Mouse (Mus musculus) adrenal gland, postnatal 10 days (tissue): ENCODE measurements at regions not wholly inside any gene's neighbourhood (a gene's known extent, or its start where the extent isn't known, plus 50 kb on each side); places are given as distances from the start of the nearest gene placed in this dataset.
"Not testable (repeated sequence)": the region's sequence is repeated elsewhere in the genome, so short reads cannot be mapped to it uniquely, and the experiment has no call there.

Experiments used
- DNase-seq: peaks from one replicate; pipeline ENCODE4 v3.0.0; 2021; ENCODE audit warnings: mixed read lengths

DNA sequence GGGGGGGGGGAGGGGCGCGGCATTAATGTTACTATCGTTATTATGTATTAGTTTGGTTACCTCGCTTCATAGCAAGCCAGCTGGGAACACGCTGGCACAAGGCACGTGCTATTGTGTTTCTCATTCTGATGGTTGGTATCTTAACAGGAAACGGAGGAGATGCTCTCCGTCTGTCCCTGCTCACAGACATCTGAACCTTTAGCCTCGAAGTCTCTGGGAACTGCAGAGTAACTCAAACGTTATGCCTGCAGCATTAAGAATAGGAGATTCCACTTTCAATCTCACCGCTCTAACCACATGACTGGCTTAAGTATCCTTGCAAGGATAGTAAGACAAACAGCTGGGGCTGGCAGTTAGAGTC lies 80.0 kb downstream of the Nfkbiz start:
- no peak for DNase-seq

DNA sequence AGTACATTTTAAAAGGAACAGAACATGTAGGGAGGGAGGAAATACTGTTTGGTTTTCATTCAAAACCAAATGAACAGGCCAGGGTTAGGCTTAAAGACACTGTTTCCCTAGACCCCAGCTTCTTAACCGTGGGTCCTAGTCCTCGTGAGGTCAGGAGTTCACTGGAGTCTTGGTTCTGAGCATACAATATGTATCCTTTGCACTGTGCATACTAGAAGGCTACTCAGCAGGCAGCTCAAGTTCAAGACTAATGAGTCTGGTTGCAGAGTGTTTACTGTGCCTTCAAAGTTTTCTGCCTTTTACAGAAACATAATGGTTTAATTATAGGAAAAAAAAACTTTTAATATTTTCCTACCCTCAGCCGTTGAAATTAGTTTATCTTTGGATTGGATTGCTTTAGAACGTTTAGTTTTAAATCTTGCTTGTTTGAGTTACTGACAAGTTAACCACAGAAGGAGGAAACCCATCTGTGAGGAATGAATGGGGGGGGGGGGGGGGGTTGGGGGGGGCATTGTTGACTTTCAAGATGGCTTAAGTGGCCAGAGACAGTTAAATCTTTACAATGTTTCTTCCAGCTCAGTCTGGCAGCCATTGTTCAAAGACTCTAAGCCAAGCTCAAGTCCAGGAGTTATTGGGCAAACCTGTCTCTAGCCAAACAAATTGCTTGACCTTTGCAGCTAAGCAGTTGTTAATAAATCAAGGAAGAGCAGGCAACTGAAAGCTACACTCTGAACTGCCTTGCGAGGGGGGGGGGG lies 80.6 kb downstream of the Nfkbiz start:
- DNase-seq = no peak

DNA sequence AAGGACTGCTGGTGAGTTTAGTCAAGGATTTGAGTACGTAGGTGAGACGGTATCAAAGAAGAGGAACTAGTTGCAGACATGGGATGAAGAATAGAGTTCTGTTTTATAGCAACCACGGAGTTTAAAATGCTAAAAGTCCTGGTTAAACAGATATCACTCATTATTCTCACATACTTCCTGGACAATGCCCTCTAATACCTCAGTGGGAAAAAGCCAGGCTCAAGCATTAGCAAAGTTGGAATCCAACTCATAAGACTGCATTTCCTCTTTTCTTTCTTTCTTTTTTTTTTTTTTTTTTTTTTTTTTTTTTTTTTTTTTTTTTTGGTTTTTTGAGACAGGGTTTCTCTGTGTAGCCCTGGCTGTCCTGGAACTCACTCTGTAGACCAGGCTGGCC lies 81.3 kb downstream of the Nfkbiz start:
- not testable (repeated sequence) for DNase-seq

DNA sequence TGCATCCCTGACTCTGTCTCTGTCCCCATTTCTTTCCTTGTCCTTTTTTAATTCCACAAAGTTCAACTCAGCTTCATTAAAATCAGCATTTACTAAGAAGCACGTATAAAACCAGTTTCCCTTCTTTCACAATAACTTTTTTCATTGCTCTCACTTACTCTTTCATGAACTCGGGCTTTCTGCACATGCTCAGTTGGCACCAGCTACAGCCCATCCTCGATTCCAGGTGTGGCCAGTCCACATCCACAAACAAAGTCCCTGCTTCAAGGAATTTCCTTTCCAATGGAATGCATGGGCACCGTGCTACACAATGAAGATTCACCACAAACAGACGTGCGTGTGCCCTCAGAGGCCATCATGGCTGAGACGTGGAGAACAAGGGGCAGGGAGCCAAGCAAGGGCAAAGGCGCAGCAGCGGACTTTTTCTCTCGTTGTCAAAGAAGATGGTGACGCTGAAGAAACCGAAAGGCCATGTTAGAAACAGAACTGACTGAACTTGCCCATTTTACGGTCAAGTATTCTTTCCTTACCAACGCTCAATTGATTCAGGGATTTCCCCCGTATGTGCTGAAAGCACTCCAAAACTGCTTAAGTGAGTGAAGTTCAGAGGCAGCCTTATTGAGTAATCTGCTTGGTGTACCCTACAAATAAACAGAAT lies 81.8 kb downstream of the Nfkbiz start:
- no peak for DNase-seq

DNA sequence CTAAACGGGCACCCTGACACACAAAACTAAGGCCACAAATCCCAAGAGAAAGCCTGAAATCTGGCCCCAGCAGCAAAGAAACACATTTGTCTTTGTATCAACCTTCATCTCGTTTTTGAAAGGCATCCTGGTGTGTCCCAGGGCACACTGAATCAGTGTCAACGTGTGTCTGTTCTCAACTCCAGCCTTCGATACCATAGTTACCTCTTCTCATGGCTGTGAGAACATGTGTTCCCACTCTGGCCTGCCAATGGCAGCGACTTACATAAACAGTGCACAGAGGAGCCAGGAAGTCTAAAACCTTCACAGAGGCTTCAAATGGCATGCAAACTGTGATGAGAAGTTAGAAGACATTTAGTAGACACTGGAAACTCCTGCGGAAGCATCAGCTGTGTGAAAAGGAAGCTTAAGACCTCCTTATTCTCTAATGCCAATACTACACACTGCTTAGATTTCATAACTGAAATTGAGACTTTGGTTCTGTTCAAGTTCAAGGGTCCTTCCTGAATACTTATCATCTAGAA lies 83.3 kb downstream of the Nfkbiz start:
- DNase-seq = no peak

DNA sequence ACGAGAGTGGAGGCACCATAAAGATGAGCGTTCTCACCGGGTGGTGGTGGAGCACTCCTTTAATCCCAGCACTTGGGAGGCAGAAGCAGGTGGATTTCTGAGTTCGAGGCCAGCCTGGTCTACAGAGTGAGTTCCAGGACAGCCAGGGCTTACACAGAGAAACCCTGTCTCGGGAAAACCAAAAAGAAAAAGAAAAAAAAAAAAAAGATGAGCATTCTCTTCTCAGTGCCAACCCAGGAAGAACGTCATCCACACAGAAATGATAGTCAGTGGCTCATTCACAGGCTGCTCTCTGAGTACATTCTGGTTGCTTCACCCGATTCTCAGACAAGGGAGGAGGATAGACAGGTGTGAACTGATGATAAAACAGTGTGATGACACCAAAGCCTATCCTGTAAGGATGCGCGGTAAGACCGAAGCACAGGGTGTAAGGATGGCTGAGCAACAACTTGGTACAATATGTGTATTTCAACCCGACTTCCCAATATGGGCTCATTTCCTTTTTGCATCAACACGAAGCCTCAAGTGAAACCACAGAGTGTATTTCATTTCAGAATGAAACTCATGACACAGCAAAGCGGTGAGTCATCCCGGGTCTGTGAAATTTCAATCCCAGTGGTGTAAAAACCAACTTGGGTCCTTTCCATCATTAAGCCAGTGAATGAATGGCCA lies 84.5 kb downstream of the Nfkbiz start:
- DNase-seq = no peak

DNA sequence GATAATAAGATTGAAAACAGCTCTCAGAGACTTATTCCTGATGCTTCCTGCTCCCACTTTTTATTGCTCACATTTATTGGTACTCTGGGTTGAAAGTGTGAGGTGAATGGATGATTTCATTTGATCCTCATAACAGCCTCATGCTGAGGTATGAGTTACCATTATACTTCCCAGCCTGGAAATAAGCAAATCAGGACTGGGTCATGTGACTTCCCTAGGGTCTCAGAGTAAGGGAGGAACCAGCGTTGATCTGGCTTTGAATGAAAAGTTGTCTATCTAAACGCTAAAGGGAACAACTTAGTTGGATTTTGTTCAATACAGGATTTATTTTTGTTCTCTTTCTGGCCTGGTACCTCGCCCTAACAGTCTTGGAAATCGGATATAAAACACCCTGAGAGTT lies 85.3 kb downstream of the Nfkbiz start:
- DNase-seq = no peak

DNA sequence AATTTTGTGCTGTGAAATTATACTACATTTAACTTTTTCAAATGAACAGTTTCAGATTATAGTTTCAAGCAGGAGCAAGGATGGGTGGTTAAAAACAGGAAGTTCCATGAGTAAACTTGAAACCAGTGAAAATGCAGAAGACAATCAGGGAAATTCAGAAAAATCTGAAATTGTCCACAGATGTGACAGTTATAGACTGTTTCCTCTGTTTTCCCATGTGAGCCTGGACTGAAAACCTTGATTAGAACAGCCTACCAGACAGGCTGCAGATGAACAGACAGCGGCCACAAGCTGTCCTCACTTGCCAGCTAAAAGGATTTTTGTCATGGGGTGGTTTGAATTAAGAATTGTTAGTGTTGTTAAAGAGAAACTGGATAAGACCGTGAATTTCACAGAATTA lies 91.4 kb downstream of the Nfkbiz start:
- DNase-seq = no peak

DNA sequence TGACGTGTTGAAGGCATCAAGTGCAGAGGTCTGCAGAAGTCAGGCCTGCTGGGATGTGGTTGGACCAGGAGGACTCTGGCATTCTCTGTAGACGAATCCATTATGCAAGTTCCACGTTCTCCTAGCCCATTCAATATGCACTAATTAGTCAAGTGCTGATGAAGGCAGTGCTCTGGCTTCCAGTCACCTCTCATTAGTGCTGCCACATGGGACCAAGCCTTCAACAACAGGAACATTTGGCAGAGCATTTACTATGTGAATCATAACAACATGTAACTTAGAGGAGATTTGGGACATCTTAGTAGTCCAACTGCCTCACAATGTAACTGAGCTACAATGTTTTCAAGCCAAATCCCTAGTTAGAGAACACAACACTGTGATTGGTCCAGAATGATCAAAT lies 92.5 kb downstream of the Nfkbiz start:
- DNase-seq = no peak

DNA sequence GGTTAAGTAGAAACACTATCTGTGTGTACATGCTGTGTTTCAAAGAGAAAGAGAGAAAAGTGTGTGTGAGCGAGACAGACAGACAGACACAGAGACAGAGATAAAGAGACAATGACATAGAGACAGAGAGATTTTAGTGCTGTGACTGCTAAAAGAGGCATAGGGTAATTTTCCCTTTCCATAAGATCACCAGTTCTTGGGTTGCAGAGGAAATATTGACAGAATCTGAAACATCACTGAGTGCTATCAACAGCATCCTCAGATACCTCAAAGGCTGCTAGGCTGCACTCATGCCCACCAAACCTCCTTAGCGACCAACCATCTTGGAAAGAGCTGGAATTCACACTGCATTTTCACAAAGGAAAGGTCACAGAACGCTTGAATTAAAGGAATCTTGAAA lies 93.6 kb downstream of the Nfkbiz start:
- no peak for DNase-seq

DNA sequence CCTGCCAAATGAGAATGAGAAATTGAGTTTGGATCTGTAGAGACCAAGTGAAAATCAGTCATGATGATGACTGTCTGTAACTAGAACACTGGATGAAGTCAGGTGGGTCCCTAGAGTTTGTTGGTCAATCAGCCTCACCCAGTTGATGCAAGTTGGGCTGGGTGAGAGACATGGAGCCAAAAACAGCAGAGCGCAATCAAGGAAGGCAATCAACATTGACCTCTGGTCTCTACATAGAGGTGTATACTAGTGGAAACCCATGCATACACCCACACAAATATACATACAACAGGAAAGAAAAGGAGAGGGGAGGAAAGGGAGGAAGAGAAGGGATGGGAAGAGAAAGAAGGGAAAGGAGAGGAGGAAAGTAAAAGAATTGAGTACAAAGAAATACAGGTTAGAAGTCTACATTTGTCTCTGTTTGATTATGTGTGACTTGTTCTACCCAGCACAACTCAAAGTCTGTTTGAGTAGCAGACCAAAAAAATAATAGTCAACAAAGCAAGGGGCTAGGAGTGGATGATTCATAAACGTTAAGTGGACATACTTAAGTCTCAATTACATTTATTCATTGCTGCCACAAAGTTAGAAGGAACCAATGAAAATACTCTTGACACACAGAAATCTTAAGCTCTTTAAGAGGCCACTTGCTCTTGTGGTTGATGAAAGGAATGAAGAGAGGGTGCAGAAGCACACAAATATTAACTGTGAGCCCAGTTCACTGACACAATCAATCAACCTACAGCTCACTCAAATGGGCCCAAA lies 97.4 kb downstream of the Nfkbiz start:
- no peak for DNase-seq

DNA sequence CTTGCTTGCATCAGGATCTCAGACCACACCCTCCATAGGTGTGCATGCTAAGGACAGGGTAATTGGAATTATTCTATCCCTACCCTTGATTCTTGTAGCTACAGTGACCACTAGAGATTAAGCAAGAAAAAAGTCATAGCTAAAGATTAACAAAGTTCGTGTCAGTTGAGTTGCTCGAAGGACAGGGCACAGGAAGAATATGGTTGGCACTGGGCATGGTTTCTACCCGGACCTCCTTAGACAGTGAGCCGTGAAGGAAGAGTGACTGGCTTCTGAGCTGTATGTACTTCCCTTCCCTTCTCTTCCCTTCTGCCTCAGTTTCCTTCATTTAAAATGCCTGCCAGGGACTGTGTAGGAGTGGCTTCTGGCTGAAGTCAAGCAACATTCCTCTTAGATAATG lies 100.0 kb downstream of the Nfkbiz start:
- no peak for DNase-seq

DNA sequence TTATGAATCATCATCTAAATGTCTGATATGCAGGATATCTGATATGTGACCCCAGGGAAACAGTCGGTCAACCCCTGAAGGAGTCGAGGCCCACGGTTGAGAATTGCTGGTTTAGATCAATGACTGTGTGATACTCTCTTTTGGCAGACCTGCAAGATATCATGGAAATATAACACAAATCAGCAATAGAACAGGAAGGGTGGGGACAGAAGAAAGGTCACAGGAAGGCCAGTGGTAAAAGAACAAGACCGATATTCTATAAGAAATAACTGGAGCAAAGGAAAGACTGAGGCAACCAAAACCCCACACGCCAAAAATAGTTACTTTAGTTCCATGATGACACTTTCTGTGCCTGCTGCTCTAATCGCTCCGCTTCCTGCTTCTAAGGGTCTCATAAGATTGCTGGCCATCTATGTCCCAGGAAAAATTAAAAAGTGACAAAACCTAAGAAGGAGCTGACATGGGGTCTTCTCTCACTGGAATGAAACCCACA lies 103.2 kb downstream of the Nfkbiz start:
- DNase-seq = no peak

DNA sequence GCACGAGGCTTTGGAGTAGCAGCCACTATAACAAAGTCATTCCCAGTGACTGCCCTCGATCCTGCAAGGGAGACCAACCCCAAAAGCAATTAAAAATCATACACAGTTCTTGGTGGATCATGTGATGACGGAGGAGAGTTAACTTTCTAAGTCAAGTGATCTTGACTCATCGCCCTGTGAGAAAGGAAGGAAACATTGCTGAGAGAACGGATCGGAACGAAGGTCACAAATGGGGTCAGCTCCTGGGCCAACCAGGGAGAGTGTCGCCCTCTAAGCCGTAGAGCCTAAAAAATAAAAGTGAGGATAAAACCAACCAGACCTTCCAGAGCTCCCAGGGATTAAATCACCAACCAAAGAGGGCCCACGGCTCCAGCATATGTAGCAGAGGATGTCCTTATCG lies 104.4 kb downstream of the Nfkbiz start:
- no peak for DNase-seq

DNA sequence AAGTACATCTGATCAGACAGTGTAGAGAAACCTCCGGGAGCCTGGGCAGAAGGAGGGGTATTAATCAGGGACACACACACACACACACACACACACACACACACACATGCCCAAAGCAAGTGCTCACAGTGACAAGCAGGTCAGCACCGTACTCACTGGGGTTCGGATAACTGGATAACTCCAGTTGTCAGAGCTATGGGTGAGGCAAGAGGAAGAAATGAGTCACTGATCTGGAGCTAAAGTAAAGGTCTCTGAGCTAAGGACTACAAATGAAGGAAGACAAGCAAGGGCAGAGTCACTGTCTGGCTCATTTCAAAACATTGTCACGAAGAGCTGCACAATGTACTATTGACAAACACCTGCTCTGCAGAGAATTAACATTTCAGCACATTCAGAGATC lies 104.9 kb downstream of the Nfkbiz start:
- DNase-seq = peak; percentile 7

DNA sequence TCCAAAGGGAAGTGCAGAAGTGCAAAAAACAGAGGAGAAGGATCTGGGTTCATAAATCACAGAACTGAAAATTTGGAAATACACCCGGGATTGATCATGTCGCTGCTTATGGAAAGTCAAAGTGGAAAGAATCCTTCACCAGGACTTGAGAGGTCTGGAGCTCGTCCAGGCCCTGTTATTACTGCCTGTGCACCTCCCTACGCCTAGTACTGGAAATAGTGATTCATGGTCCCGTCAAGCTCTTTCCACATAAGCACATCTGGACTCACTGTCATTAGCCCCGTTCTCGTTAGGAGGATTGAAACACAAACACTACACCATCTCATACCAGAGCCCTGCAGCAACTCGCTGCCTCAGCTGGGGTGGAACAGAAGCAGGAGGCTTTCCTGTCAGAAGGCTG lies 107.7 kb downstream of the Nfkbiz start:
- DNase-seq = no peak

DNA sequence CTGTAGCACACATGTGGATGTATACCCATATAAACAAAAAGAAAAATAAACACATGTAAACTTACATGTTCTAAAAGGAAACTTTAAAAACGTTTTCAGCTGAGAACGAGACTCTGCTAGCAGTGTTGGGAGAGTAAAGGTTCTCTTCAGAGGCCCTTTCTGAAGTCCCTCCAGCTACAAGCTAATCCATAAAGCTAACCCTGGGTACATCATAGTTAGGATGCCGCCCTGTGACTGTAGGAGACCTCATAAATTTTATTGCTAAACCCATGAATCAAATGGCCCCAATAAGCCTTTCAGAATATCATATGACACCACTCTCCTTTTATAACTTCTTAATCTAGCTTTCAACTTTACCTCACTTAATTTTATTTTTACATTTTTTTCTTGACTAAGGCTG lies 112.2 kb downstream of the Nfkbiz start:
- DNase-seq = no peak

DNA sequence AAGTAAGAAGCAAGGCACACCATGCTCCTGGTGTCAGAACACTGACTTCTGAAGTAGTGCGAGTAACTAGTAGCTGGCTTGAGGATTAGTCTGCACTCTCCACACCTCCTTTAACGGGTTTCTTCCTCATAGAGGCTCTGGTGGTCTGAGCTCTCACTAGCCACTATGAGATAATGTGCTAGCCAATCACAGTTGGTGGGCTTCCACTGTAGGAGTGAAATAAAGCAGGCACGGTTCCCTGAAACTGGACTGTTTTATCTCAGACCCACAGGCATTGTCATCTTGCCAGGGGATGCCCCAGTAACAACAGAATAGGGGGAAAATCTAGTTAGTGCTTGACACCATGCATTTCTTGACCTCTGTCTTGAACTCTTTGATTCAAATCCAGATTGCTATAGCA lies 118.3 kb downstream of the Nfkbiz start:
- no peak for DNase-seq

DNA sequence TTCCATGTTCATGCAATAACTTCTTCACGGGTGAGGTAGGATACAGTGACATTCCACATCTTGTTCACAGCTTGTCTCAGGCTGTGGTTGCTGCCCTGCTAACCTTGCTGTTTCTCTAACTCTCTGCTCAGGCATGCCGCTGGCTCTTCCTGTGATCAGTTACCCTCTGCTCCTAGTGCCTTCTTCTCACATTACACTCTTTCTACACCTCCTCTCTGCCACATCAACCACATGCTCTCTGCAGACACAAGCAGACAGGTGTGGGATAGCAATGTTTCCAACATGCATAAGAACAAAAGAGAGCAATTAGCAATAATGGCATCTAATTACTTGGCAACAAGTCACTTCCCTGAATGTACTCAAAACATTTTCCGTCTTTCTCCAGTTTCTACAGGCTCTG lies 128.7 kb downstream of the Nfkbiz start:
- DNase-seq = no peak

DNA sequence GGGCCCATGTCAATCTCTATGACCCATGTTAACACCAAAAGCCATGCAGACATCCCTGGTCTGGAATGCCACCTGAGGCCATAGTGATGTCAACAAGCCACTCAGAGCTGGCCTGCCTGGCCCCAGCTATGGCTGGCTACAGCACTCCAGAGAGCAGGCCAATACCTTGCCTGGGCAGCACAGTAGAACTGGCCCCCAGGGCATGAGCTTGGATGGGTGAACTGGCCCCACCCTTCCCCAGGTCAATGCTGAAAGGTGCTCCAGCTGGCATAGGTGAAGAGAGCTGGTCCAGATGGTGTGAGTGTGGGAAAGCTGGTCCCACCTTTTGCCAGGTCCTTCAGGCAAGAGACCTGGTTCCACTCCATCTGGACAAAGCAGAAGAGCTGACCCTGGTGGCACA lies 132.2 kb downstream of the Nfkbiz start:
- no peak for DNase-seq

DNA sequence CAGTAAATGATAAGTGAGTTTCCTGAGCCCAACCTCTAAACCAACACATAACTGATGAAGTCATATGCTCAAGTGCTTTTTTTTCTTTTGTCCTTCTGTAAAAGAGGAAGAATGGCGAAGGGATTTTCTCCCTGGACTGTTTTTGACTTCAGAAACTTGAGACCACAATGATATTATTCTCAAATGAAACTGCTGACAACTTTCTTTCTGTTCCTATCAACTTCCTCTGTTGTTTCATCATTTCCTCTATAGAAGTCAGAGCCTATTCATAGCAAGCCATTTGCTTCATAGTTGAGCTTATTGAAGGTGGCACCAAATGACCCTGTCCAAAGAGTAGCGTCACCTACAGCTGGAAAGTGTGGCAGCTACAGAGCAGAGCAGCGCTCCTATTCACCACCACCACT lies 140.2 kb downstream of the Nfkbiz start:
- no peak for DNase-seq

DNA sequence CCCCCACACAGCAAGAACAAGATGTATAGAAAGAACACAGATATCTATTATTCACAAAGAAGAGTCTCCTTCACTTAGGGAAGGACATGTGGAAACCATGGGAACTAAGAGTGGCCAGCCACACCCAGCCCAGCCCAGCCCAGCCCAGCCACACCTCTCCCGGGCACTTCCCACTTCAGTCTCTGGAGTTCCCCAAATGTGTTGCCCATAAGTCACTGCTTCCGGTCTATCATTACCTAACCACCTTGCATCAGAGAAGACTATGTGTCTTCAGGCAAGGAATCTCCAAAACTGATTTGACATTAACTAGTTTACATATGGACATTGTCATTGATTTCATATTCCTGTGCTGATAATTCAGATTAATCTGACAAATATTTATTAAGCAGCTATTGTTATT lies 147.6 kb downstream of the Nfkbiz start:
- no peak for DNase-seq

DNA sequence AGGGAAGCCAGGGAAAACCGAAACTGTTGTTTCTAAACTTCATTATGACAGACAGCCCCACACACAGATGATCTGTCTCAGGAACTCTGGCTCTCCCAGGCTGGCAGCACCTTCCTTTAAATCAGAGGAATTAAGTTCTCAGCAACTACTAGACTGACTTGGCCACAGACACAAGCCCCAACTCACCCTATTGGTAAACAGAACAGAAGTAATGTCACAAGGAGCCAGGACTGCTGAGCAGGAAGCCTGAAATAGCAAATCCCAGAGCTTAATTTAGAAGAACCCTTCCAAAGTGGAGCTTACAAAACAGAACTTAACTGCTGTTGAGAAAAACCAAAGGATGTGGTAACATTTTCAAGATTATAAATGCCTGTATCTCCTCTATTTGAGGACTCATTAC lies 174.8 kb downstream of the Nfkbiz start:
- DNase-seq = no peak
